Mouse (Mus musculus) thymus, postnatal 10 days (tissue): ENCODE results near the gene Tmem11.
"Not testable (repeated sequence)": the region's sequence is repeated elsewhere in the genome, so short reads cannot be mapped to it uniquely, and the experiment has no call there.

Source experiments
- DNase-seq, 2 experiments: peaks; one replicate each; pipeline ENCODE4 v3.0.0; 2021; ENCODE audit warnings: low spot score in 2 of 2

Gene Tmem11

GRCm38 (mm10) chr11:60886986-60887385 lies 7.9 kb upstream of the Tmem11 start:
- not testable (repeated sequence) for DNase-seq

- no peak for DNase-seq
Observed at GRCm38 (mm10) chr11:60882386-60882785, 3.3 kb upstream of the Tmem11 start.

GRCm38 (mm10) chr11:60880559-60880958 lies 1.5 kb upstream of the Tmem11 start:
- no peak for DNase-seq

GRCm38 (mm10) chr11:60879423-60879822 lies 351 bp upstream of the Tmem11 start:
- DNase-seq, result peak; percentile 31 to 41

- peak; percentile 33 to 37 for DNase-seq
Observed at GRCm38 (mm10) chr11:60878056-60878612, 938 bp downstream of the Tmem11 start.

GRCm38 (mm10) chr11:60873101-60873500 lies 6.0 kb downstream of the Tmem11 start:
- no peak for DNase-seq

- DNase-seq, result no peak
Observed at GRCm38 (mm10) chr11:60871409-60871808, 7.7 kb downstream of the Tmem11 start.

- not testable (repeated sequence) for DNase-seq
Observed at GRCm38 (mm10) chr11:60869471-60869870, 9.6 kb downstream of the Tmem11 start.

- DNase-seq, result no peak
Observed at GRCm38 (mm10) chr11:60867904-60868303, 11.2 kb downstream of the Tmem11 start.

GRCm38 (mm10) chr11:60867456-60867855 lies 11.6 kb downstream of the Tmem11 start:
- DNase-seq, result no peak

GRCm38 (mm10) chr11:60866021-60866420 lies 13.1 kb downstream of the Tmem11 start:
- DNase-seq, result no peak

GRCm38 (mm10) chr11:60864916-60865315 lies 14.2 kb downstream of the Tmem11 start:
- DNase-seq, result no peak

GRCm38 (mm10) chr11:60864166-60864565 lies 14.9 kb downstream of the Tmem11 start:
- no peak for DNase-seq

- no peak for DNase-seq
Observed at GRCm38 (mm10) chr11:60863196-60863595, 15.9 kb downstream of the Tmem11 start.

- no peak for DNase-seq
Observed at GRCm38 (mm10) chr11:60861993-60862392, 17.1 kb downstream of the Tmem11 start.

GRCm38 (mm10) chr11:60856587-60856986 lies 22.5 kb downstream of the Tmem11 start:
- no peak for DNase-seq

GRCm38 (mm10) chr11:60845415-60845814 lies 33.7 kb downstream of the Tmem11 start:
- DNase-seq, result no peak

GRCm38 (mm10) chr11:60843412-60843811 lies 35.7 kb downstream of the Tmem11 start:
- DNase-seq, result no peak

GRCm38 (mm10) chr11:60841467-60842200 lies 37.4 kb downstream of the Tmem11 start:
- DNase-seq, result no peak

GRCm38 (mm10) chr11:60837644-60838406 lies 41.2 kb downstream of the Tmem11 start:
- no peak for DNase-seq

- no peak for DNase-seq
Observed at GRCm38 (mm10) chr11:60836897-60837296, 42.2 kb downstream of the Tmem11 start.

GRCm38 (mm10) chr11:60830433-60831052 lies 48.5 kb downstream of the Tmem11 start, which contains the start of gene Dhrs7b:
Gene Dhrs7b (plus strand): TSS chr11:60830631.
- DNase-seq, result peak; percentile 74 to 81
